Mouse (Mus musculus) ovary, postnatal 14 days (tissue): Measurements from ENCODE around the gene Cd7.
A peak's percentile ranks its signal among the peaks of the same experiment; 100 is the strongest.
"Not testable (repeated sequence)": the region's sequence is repeated elsewhere in the genome, so short reads cannot be mapped to it uniquely, and the experiment has no call there.

Source experiments
- DNase-seq: peaks from one replicate; pipeline ENCODE4 v3.0.0; 2022; ENCODE audit warnings: low spot score

Cd7 gene

GRCm38 (mm10) chr11:121039302-121039701 is at the start of gene Cd7:
TSS of gene Cd7 (minus strand) at chr11:121039418.
- DNase-seq: no peak

DNA sequence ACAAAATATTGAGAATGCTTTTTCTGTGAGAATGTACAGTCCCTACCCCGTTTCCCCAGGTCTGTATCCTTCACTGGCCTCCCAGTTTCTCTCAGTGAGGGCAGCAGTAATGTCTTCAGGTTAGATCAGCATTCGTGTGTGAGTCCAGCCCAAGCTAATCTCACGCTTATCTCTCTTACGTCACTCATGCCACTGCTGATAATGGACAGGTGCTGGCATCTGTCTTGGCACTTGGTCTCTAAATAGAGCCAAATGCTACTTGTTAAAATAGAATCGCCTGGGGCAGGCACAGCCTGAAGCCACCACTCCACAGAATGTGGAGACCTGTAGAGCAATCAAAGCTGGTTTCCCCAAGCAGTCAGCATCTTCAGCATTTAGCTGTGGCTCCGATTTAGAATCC is 49.8 kb upstream of the Cd7 start:
- no peak for DNase-seq

DNA sequence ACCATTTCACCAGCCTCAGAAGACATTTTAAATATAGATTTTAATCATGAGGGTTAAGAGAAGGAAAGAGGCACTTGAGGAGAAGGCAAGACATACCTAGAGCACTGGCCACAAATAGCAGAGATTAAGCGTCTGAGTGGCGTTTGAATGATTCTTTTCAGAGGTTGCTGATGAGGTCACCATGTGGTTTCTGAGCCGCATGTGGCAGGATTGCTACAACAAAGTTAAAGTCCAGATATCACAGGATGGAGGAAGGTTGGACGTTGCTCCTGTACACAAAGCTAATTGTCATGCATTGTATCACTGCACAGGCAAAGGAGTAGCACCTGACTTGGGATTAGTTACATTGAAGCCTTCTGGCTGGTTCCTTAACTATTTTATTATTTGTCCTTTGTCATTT is 47.1 kb upstream of the Cd7 start:
- no peak for DNase-seq

GRCm38 (mm10) chr11:121085181-121085580 is 46.0 kb upstream of the Cd7 start:
- DNase-seq: no peak

DNA sequence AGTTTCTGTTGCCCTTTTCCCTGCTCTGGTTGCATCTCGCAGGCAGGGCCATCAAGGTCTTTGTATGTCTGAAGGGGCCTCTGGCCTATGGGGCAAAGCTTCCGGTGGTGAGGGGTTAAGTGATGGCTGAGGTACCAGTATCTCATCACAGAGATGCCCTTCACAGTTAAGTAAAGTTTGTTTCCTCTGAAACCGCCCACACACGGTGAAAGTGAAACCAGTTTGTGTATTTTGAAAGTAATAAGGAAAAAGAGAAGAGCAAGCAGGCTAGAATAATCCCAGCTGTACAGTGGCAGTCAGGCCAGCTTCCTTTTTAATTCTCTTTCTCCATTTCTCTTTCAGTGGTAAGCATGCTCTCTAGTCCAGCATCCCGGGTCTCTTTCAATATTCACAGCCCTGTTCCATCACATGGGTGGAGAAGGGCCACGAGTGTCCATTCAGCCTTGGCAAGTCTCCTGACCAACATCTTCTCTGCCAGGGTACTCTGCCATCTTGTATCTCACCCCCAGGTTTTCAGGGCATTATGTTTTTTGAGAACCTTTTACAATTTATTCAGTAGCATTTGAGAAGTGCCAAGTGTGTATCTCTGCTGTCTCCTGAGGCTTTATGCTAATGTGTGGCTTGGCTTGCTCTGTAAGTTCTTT is 43.8 kb upstream of the Cd7 start:
- DNase-seq: no peak

- no peak for DNase-seq
Observed at GRCm38 (mm10) chr11:121082250-121082649, 43.0 kb upstream of the Cd7 start.

DNA sequence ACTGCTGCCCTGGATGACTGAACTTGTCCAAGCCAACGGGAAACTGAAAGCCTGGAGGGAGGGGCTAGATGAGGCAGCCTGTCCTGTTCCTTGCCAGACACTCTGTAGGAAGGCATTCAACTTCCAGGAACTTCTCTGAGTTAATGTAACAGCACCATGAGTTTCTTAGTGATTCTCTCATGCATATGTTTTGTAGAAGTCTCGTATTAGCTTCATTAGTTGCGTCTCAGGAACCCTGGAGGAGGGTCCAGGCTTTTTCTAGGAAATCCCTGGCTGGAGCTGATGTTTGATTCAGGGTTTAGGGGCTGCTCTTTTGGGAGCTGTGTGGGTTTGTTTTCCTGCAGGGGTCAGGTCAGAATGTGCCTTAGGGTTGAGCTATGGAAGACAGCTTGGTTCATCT is 41.9 kb upstream of the Cd7 start, which contains the start of gene Sectm1a:
TSS of gene Sectm1a (minus strand) at position 101 of the 400 bp plus-strand sequence.
- no peak for DNase-seq

DNA sequence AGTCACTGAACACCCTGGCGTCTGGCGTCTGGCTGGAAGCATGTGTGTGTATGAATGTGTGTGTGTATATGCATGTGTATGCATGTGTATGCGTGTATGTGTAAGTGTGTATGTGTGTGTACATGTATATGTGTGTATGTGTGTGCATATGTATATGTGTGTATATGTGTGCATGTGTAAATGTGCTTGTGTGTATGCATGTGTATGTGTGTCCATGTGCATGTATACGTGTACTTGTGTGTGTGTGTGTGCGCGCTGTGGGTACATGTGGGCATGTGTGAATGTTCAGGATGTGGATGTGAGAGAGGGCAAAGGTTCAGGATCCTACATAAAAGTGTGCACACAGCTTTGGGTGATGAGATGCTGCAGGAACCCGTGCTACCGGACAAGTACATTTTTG is 41.1 kb upstream of the Cd7 start:
- no peak for DNase-seq

DNA sequence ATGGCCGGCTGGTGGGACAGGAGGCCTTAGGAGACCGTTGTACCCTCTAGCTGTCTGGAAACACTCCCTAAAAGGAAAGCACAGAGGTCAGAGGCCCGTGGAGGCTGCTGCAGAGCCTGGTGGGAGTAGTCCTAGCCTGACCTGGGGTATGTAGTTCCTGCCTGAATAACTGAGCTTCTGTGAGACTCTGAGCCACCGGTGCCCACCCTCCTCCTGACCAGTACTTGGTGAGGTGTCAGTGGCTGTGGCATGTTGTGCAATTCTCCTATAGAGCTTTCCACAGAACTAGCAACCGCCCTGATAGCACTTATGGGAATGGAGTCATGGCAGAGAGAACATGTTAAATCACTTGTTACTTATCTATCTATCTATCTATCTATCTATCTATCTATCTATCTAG is 36.4 kb upstream of the Cd7 start:
- DNase-seq: no peak

- not testable (repeated sequence) for DNase-seq
Observed at GRCm38 (mm10) chr11:121069662-121070061, 30.4 kb upstream of the Cd7 start.

GRCm38 (mm10) chr11:121067895-121068294 is 28.7 kb upstream of the Cd7 start:
- DNase-seq: no peak

GRCm38 (mm10) chr11:121064197-121064596 is 25.0 kb upstream of the Cd7 start:
- no peak for DNase-seq

DNA sequence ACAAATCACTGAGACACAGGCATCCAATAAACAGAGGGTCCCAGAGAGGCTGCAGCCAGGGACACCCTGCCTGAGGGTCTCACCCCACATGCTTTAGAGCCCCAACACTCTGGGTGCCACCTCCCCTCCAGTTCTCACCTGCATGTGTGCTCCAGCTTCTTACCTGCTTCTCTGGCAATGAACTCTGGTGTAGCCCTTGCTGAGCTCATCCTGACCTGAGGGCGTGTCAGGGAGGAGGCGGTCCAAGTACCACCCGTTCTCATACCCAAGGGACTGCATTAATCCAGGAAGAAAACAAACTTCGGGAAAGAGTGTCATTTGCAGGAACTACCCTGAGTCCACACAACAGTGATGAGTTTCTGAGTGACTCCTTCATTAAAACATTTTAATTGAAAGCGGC is 24.2 kb upstream of the Cd7 start, which contains the start of gene Sectm1b:
TSS of gene Sectm1b (minus strand) at position 191 of the 400 bp plus-strand sequence.
- DNase-seq: no peak

GRCm38 (mm10) chr11:121061615-121062014 is 22.4 kb upstream of the Cd7 start:
- no peak for DNase-seq

GRCm38 (mm10) chr11:121060401-121061067 is 21.3 kb upstream of the Cd7 start:
- not testable (repeated sequence) for DNase-seq

GRCm38 (mm10) chr11:121059471-121059870 is 20.3 kb upstream of the Cd7 start:
- no peak for DNase-seq

DNA sequence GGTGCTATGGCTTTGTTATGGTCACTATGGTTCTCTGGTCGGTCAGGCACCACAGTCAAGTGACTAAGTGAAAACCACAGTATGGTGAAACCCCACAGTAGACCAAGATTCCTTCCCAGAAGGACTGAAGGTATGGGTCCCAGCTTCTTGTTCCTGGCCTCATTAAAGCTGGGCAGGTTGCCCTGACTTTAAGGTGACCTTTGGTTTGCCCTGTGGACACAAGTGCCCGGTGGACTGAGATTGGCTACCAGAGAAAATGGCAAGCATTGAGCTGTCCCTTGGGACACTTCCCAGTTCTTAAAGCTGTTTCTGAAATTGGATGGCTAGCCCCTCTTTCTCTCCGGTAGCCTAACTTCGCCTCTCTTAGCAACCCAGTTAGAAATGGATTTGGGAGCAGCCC is 19.7 kb upstream of the Cd7 start:
- DNase-seq: no peak

GRCm38 (mm10) chr11:121058122-121058521 is 18.9 kb upstream of the Cd7 start:
- no peak for DNase-seq

- no peak for DNase-seq
Observed at GRCm38 (mm10) chr11:121056536-121057236, 17.5 kb upstream of the Cd7 start.

DNA sequence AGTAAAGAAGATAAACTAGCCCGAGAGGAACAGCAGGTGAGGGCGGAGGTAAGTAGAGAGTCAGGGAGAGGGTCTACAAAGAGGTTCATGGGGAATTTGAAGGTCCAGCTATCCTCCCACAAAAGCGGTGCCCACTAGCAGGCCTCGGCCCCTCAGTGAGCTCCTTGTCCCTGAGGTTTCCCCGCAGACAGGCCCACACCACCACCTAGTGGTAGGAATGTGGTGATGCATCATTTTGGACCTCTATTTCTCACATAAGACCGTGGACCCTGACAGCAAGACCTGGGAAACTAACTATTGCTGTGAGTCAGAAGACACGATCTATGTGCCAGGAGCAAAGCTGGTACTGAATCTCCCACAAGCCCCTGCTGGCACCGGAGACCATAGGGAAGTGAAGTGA is 14.3 kb upstream of the Cd7 start:
- peak; percentile 85 for DNase-seq

GRCm38 (mm10) chr11:121052387-121052786 is 13.2 kb upstream of the Cd7 start:
- no peak for DNase-seq

- DNase-seq: no peak
Observed at GRCm38 (mm10) chr11:121051793-121052192, 12.6 kb upstream of the Cd7 start.

- DNase-seq: no peak
Observed at GRCm38 (mm10) chr11:121049840-121050239, 10.6 kb upstream of the Cd7 start.
